Mouse (Mus musculus) embryonic facial prominence, embryonic 14.5 days (tissue): ENCODE measurements at regions not wholly inside any gene's neighbourhood (a gene's known extent, or its start where the extent isn't known, plus 50 kb on each side); places are given as distances from the start of the nearest gene placed in this dataset.
A peak's percentile ranks its signal among the peaks of the same experiment; 100 is the strongest.

Source experiments
- ATAC-seq: fragments of 200-750 bp; cut with Nextera tagmentation; 2 replicates; pipeline ENCODE4 v1.8.0; 2017; ENCODE audit warnings: low read depth, moderate number of reproducible peaks, moderate TSS enrichment
- DNase-seq: peaks from one replicate; pipeline ENCODE4 v3.0.0-alpha.2; 2015; ENCODE audit warnings: low spot score
- H3K27ac ChIP-seq: fragments of 300-500 bp; sonication (generic); replicated peaks from 2 replicates; pipeline ENCODE4 v1.5.1; 2014; ENCODE audit warnings: low read depth, mild to moderate bottlenecking, low read length, moderate library complexity
- H3K27me3 ChIP-seq: fragments of 300-500 bp; sonication (generic); replicated peaks from 2 replicates; pipeline ENCODE4 v1.6.1; 2014; ENCODE audit warnings: low read length; ENCODE audit not compliant: control insufficient read depth, insufficient read depth
- H3K36me3 ChIP-seq: fragments of 300-500 bp; sonication (generic); 2 replicates; pipeline ENCODE4 v1.6.1; 2014; ENCODE audit warnings: low read length, mixed read lengths; ENCODE audit not compliant: control insufficient read depth, insufficient read depth
- H3K4me1 ChIP-seq: fragments of 300-500 bp; sonication (generic); 2 replicates; pipeline ENCODE4 v1.6.1; 2014; ENCODE audit warnings: antibody characterized with exemption, low read length; ENCODE audit not compliant: control insufficient read depth, insufficient read depth
- H3K4me2 ChIP-seq: fragments of 300-500 bp; sonication (generic); 2 replicates; pipeline ENCODE4 v1.6.1; 2014; ENCODE audit warnings: low read depth, mild to moderate bottlenecking, low read length, moderate library complexity, mixed read lengths
- H3K4me3 ChIP-seq: fragments of 300-500 bp; sonication (generic); 2 replicates; pipeline ENCODE4 v1.5.1; 2014; ENCODE audit warnings: low read depth, mild to moderate bottlenecking, low read length
- H3K9ac ChIP-seq: fragments of 300-500 bp; sonication (generic); 2 replicates; pipeline ENCODE4 v1.6.1; 2014; ENCODE audit warnings: low read depth, mild to moderate bottlenecking, low read length, moderate library complexity, mixed read lengths
- H3K9me3 ChIP-seq: fragments of 300-500 bp; sonication (generic); 2 replicates; pipeline ENCODE4 v1.6.1; 2016; ENCODE audit warnings: low read length; ENCODE audit not compliant: control insufficient read depth
- WGBS: fragments of 180-500 bp; shearing (Covaris S2); extraction: QIAGEN DNeasy Blood & Tissue Kit; methylation state at CpG from one replicate; pipeline ENCODE4 v1.1.7; 2014; 5-methylcytosine and 5-hydroxymethylcytosine counted together

DNA sequence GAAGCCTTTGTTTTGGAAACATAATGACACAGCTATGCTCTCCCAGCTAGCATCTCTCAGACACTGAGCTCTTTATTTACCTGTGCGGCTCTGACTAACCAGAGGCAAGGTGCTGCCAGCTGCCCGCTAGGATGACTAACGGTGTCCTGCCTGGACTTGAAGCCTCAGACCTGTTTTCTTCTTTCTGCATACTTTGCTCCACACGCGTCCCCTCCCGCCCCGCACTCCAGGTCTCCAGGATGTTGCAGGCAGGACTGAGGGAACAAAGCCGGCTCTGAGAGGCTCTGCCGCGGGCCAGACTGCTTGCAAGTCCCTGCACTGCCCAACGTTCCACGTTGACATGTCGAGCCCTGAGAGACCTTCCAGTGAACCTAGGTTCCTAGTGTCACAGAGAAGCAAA is 106.2 kb upstream of the Efcab1 start:
- 49% methylated on average over 13 of the region's 13 CpGs for WGBS
- Histone ChIP-seq H3K27me3 (no peaks in the 10 kb centered on the region), H3K36me3 (no peaks in the 10 kb centered on the region), H3K27ac (no peak overlapping the region; the same call in 1 of the 2 replicates), H3K4me1 (no peaks in the 10 kb centered on the region), H3K4me3 (no peak overlapping the region), H3K9ac (no peak overlapping the region), H3K9me3 (no peaks in the 10 kb centered on the region), H3K4me2 (no peak overlapping the region)
- ATAC-seq (peak; percentile 79), DNase-seq (peak; percentile 57)

- no peaks in the 10 kb centered on the region for H3K4me1 ChIP-seq
- H3K27ac ChIP-seq: no peak overlapping the region
- no peak overlapping the region for H3K4me3 ChIP-seq
- H3K9me3 ChIP-seq: no peaks in the 10 kb centered on the region
- H3K4me2 ChIP-seq: no peak overlapping the region
- H3K27me3 ChIP-seq: no peaks in the 10 kb centered on the region
- no peaks in the 10 kb centered on the region for H3K36me3 ChIP-seq
- no peak for ATAC-seq
- 78% methylated on average over 3 of the region's 3 CpGs for WGBS
- H3K9ac ChIP-seq: no peak overlapping the region
- DNase-seq: no peak
These were observed 79.4 kb upstream of the Efcab1 start for GRCm38 (mm10) chr16:14827008-14827407.

DNA sequence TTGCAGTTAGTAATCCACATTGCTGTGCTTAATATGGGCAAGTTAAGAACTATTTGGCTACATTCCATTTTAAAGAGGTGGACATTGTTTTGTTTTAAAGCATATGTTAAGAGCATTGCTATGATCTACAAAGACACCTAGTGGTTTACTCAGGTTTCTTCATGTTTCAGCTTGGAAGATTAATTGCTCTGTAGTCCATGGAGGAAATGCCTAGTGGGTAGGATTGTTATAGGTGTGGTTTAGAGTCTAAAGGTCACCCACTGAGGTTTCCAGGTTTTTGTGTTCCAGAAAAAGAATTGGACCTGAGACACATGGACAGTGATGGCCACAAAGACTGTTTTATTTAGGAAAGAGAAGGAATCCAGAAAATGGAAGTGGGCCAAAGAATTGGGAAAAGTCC is 65.6 kb upstream of the Efcab1 start:
- DNase-seq (no peak), ATAC-seq (no peak)
- Histone ChIP-seq H3K4me2 (no peak overlapping the region), H3K27me3 (no peaks in the 10 kb centered on the region), H3K36me3 (no peaks in the 10 kb centered on the region), H3K9me3 (no peaks in the 10 kb centered on the region), H3K4me3 (no peak overlapping the region), H3K9ac (no peak overlapping the region), H3K4me1 (no peaks in the 10 kb centered on the region), H3K27ac (no peak overlapping the region)
